Mouse (Mus musculus) limb, embryonic 14.5 days (tissue): ENCODE data around the gene Trpv4. TPM values are rescaled to one million over a fixed set of nuclear protein-coding genes. Genes with fewer than 3 reads are reported as not detected.

Source experiments
- ATAC-seq: fragments of 200-750 bp; cut with Nextera tagmentation; 2 replicates; pipeline ENCODE4 v1.8.0; 2017; ENCODE audit warnings: low read depth, moderate number of reproducible peaks, moderate TSS enrichment; ENCODE audit not compliant: low FRiP score
- DNase-seq: peaks from one replicate; pipeline ENCODE4 v3.0.0-alpha.2; 2015; ENCODE audit warnings: low spot score
- H3K27ac ChIP-seq: fragments of 300-500 bp; sonication (generic); replicated peaks from 2 replicates; pipeline ENCODE4 v1.5.1; 2014; ENCODE audit warnings: low read depth, mild to moderate bottlenecking, low read length, moderate library complexity, mixed read lengths
- H3K27me3 ChIP-seq: fragments of 300-500 bp; sonication (generic); 2 replicates; pipeline ENCODE4 v1.6.1; 2014; ENCODE audit warnings: low read length, mixed read lengths; ENCODE audit not compliant: control insufficient read depth, insufficient read depth
- H3K36me3 ChIP-seq: fragments of 300-500 bp; sonication (generic); 2 replicates; pipeline ENCODE4 v1.6.1; 2014; ENCODE audit warnings: mild to moderate bottlenecking, low read length, moderate library complexity, mixed read lengths; ENCODE audit not compliant: control insufficient read depth, insufficient read depth
- H3K4me1 ChIP-seq: fragments of 300-500 bp; sonication (generic); 2 replicates; pipeline ENCODE4 v1.6.1; 2014; ENCODE audit warnings: antibody characterized with exemption, low read length, mixed read lengths; ENCODE audit not compliant: control insufficient read depth, insufficient read depth
- H3K4me2 ChIP-seq: fragments of 300-500 bp; sonication (generic); replicated peaks from 2 replicates; pipeline ENCODE4 v1.6.1; 2014; ENCODE audit warnings: low read depth, mild to moderate bottlenecking, low read length, moderate library complexity; ENCODE audit not compliant: severe bottlenecking
- H3K4me3 ChIP-seq: fragments of 300-500 bp; sonication (generic); replicated peaks from 2 replicates; pipeline ENCODE4 v1.5.1; 2014; ENCODE audit warnings: low read length
- H3K9ac ChIP-seq: fragments of 300-500 bp; sonication (generic); 2 replicates; pipeline ENCODE4 v1.6.1; 2014; ENCODE audit warnings: mild to moderate bottlenecking, low read depth, low read length, moderate library complexity; ENCODE audit not compliant: severe bottlenecking
- H3K9me3 ChIP-seq: fragments of 300-500 bp; sonication (generic); 2 replicates; pipeline ENCODE4 v1.6.1; 2016; ENCODE audit warnings: low read length; ENCODE audit not compliant: control insufficient read depth
- POLR2A ChIP-seq: fragments of 200-500 bp; IDR thresholded peaks from 2 replicates; pipeline ENCODE4 v1.8.0; 2012; ENCODE audit warnings: inconsistent platforms, mild to moderate bottlenecking, moderate library complexity, borderline replicate concordance; ENCODE audit not compliant: insufficient read depth, insufficient read length; ENCODE audit errors: extremely low read depth
- WGBS: fragments of 180-500 bp; shearing (Covaris S2); extraction: QIAGEN DNeasy Blood & Tissue Kit; methylation state at CpG from one replicate; pipeline ENCODE4 v1.1.7; 2014; 5-methylcytosine and 5-hydroxymethylcytosine counted together
- polyA plus RNA-seq, 2 experiments: library from polyadenylated mRNA; depleted of rRNA in 1 of 2; stranded (reverse) in 1 of 2; unstranded in 1 of 2; fragments of >200 nt; fragmentation: Nextera tagmentation in 1 of 2; extraction: Ambion mirVana in 1 of 2; gene quantifications; 2 replicates each; pipeline versions ENCODE4 v1.2.1 to v1.2.3; 2012 to 2014

The Trpv4 gene
- polyA plus RNA-seq, 2 experiments: 12.9 to 44.9 TPM

DNA sequence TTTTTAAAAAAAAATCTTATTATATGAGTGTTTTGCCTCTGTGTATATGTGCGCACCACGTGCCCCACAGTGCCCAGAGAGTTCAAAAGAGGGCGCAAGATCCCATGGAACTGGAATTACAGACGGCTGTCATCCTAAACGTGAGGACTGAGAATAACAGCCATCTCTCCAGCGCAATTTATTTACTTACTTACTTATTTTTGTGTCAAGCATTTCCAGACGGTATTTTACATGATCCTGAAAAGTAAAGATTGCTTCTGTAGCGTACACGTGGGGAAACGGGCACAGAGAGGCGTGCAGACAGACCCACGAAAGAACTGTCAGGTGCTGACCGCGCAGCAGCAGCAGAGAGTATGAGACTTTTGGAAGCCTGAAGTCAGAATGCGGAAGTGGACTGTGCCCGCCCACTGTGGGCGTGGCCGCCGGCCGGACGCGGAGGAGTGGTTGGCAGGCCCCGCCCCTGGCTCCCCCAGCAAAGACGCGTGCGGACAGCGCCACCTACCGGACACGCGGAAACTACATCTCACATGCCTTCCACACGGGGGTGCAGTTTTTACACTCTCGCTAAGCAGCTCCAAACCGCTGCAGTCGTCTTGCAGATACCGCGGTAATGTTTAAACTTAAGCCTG, 9.1 kb upstream of the Trpv4 start:
- TF ChIP-seq POLR2A: 0 out of 2 replicates have a peak, but pooled peaks have one; percentile 14
- H3K36me3 ChIP-seq: peaks cover 9% of the 10 kb centered on the region
- H3K27me3 ChIP-seq: no peaks in the 10 kb centered on the region
- H3K9ac ChIP-seq: no peak overlapping the region
- no peaks in the 10 kb centered on the region for H3K9me3 ChIP-seq
- DNase-seq (peak; percentile 96), ATAC-seq (peak; percentile 93)
- H3K27ac ChIP-seq: no peak overlapping the region
- peak overlapping the region; percentile 51 for H3K4me2 ChIP-seq
- H3K4me1 ChIP-seq: peaks cover 6% of the 10 kb centered on the region
- 3% methylated on average over 36 of the region's 36 CpGs for WGBS
- H3K4me3 ChIP-seq: peak overlapping the region; percentile 26

- Histone ChIP-seq H3K9me3 (no peaks in the 10 kb centered on the region), H3K27ac (no peak overlapping the region), H3K27me3 (no peaks in the 10 kb centered on the region), H3K4me3 (no peak overlapping the region), H3K4me1 (peaks cover 6% of the 10 kb centered on the region), H3K36me3 (peaks cover 9% of the 10 kb centered on the region), H3K4me2 (no peak overlapping the region), H3K9ac (no peak overlapping the region)
- TF ChIP-seq POLR2A: no peak
- no peak for ATAC-seq
- WGBS: 88% methylated on average over 1 of the region's 1 CpGs
- no peak for DNase-seq
These were observed 8.4 kb upstream of the Trpv4 start for GRCm38 (mm10) chr5:114666659-114667058.

DNA sequence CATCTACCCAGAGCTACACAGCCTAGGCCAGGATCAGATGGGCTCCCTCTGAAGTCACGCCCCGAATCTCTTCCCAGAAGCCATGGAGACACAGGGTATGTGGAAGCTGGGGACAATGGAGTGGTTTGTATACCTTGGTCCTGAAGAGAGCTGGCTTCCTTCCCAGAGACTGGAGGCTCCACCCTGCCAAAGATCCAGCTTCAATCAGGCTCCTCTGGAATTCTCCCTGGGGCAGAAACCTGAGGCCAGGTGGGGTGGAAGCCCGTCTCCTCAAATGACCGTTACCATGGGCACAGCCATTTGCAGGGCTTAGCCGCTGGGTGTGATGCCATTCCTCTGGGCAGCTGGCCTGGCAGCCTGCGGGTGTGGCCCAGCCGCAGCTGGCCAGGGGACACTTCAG, 6.5 kb upstream of the Trpv4 start:
- Histone ChIP-seq H3K9me3 (no peaks in the 10 kb centered on the region), H3K27ac (no peak overlapping the region), H3K4me3 (no peak overlapping the region), H3K4me1 (peaks cover 6% of the 10 kb centered on the region), H3K9ac (no peak overlapping the region), H3K27me3 (no peaks in the 10 kb centered on the region), H3K36me3 (peaks cover 2% of the 10 kb centered on the region), H3K4me2 (no peak overlapping the region)
- ATAC-seq (no peak; the same call in 1 of the 2 replicates), DNase-seq (peak; percentile 72)
- no peak for TF ChIP-seq POLR2A
- WGBS: 39% methylated on average over 7 of the region's 7 CpGs

- no peak overlapping the region for H3K27ac ChIP-seq
- TF ChIP-seq POLR2A: no peak
- no peak for ATAC-seq
- H3K9me3 ChIP-seq: no peaks in the 10 kb centered on the region
- H3K4me2 ChIP-seq: no peak overlapping the region
- 75% methylated on average over 4 of the region's 4 CpGs for WGBS
- no peak for DNase-seq
- H3K4me1 ChIP-seq: peaks cover 6% of the 10 kb centered on the region
- H3K36me3 ChIP-seq: no peaks in the 10 kb centered on the region
- no peaks in the 10 kb centered on the region for H3K27me3 ChIP-seq
- H3K4me3 ChIP-seq: no peak overlapping the region
- no peak overlapping the region for H3K9ac ChIP-seq
These were observed 5.9 kb upstream of the Trpv4 start for GRCm38 (mm10) chr5:114664139-114664538.

DNA sequence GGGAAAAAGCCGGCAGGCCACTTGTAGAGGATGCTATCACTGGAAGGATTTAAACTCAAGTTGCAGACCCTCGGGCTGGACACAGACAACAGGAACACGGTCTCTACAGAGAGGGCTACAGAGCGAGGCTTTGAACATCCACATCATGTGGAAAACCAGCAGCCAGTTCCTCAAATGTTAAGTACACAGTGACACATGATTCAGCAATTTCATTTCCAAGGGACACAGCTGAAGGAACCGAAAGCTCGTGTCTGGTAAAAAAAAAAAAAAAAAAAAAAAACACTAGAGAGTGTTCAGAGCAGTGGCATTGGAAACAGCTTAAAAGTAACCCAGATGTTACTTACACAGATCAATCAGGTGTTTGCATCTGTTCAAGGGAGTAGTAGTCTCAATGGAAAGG, 2.8 kb upstream of the Trpv4 start:
- DNase-seq (no peak), ATAC-seq (no peak)
- peaks cover 17% of the 10 kb centered on the region for H3K27me3 ChIP-seq
- H3K36me3 ChIP-seq: no peaks in the 10 kb centered on the region
- peaks cover 6% of the 10 kb centered on the region for H3K4me1 ChIP-seq
- no peak overlapping the region for H3K4me3 ChIP-seq
- H3K9ac ChIP-seq: no peak overlapping the region
- 58% methylated on average over 6 of the region's 6 CpGs for WGBS
- no peak overlapping the region for H3K27ac ChIP-seq
- no peak for TF ChIP-seq POLR2A
- no peaks in the 10 kb centered on the region for H3K9me3 ChIP-seq
- no peak overlapping the region for H3K4me2 ChIP-seq

- no peak for TF ChIP-seq POLR2A
- 30% methylated on average over 10 of the region's 10 CpGs for WGBS
- H3K9ac ChIP-seq: peak overlapping the region; percentile 62; the same call in 1 of the 2 replicates
These were observed 795 bp downstream of the Trpv4 start for GRCm38 (mm10) chr5:114657426-114657825.

More at GRCm38 (mm10) chr5:114657426-114657825, 795 bp downstream of the Trpv4 start:
- DNase-seq: no peak
- Histone ChIP-seq H3K4me2 (peak overlapping the region; percentile 95), H3K27ac (no peak overlapping the region), H3K36me3 (no peaks in the 10 kb centered on the region), H3K4me3 (peak overlapping the region; percentile 60), H3K9me3 (no peaks in the 10 kb centered on the region), H3K4me1 (0 out of 2 replicates have a peak, but pooled peaks cover 3% of the 10 kb centered on the region), H3K27me3 (peaks cover 17% of the 10 kb centered on the region)
- no peak for ATAC-seq
